Mouse (Mus musculus) CH12.LX (cell line): ENCODE measurements around the gene Hmces.

ENCODE experiments used
- CTCF ChIP-seq, 2 experiments: IDR thresholded peaks in 1 of 2; conservative IDR thresholded peaks in 1 of 2; 2 replicates each; pipeline ENCODE4 v1.5.1; 2011 to 2012; ENCODE audit warnings: low read depth in 2 of 2, low read length in 2 of 2, improper control_type of control experiment in 1 of 2, inconsistent platforms in 1 of 2, mild to moderate bottlenecking in 1 of 2, moderate library complexity in 1 of 2
- EP300 ChIP-seq: IDR thresholded peaks from 2 replicates; pipeline ENCODE4 v1.6.1; 2011; ENCODE audit warnings: low read length, improper control_type of control experiment
- GABPA ChIP-seq: IDR thresholded peaks from 2 replicates; pipeline ENCODE4 v1.6.1; 2012; ENCODE audit warnings: low read depth, low read length, improper control_type of control experiment, inconsistent platforms; ENCODE audit not compliant: insufficient replicate concordance
- MAFK ChIP-seq: IDR thresholded peaks from 2 replicates; pipeline ENCODE4 v1.6.1; 2011; ENCODE audit warnings: low read length, improper control_type of control experiment; ENCODE audit not compliant: insufficient replicate concordance
- MEF2A ChIP-seq: IDR thresholded peaks from 2 replicates; pipeline ENCODE4 v1.6.1; 2014; ENCODE audit warnings: low read depth, mild to moderate bottlenecking, inconsistent platforms, low read length, improper control_type of control experiment, borderline replicate concordance
- POLR2A ChIP-seq: IDR thresholded peaks from 2 replicates; pipeline ENCODE4 v1.6.1; 2011; ENCODE audit warnings: low read depth, mild to moderate bottlenecking, improper control_type of control experiment, low read length
- RCOR1 ChIP-seq: conservative IDR thresholded peaks from 2 replicates; pipeline ENCODE4 v1.6.1; 2012; ENCODE audit warnings: low read depth, mild to moderate bottlenecking, inconsistent platforms, low read length, improper control_type of control experiment
- SMC3 ChIP-seq: IDR thresholded peaks from 2 replicates; pipeline ENCODE4 v1.6.1; 2011; ENCODE audit warnings: low read depth, low read length, improper control_type of control experiment
- ZC3H11A ChIP-seq: IDR thresholded peaks from 2 replicates; pipeline ENCODE4 v1.6.1; 2012; ENCODE audit warnings: low read depth, mild to moderate bottlenecking, inconsistent platforms, low read length, improper control_type of control experiment
- ZMIZ1 ChIP-seq: IDR thresholded peaks from 2 replicates; pipeline ENCODE4 v1.6.1; 2012; ENCODE audit warnings: low read depth, mild to moderate bottlenecking, inconsistent platforms, low read length, improper control_type of control experiment

DNA sequence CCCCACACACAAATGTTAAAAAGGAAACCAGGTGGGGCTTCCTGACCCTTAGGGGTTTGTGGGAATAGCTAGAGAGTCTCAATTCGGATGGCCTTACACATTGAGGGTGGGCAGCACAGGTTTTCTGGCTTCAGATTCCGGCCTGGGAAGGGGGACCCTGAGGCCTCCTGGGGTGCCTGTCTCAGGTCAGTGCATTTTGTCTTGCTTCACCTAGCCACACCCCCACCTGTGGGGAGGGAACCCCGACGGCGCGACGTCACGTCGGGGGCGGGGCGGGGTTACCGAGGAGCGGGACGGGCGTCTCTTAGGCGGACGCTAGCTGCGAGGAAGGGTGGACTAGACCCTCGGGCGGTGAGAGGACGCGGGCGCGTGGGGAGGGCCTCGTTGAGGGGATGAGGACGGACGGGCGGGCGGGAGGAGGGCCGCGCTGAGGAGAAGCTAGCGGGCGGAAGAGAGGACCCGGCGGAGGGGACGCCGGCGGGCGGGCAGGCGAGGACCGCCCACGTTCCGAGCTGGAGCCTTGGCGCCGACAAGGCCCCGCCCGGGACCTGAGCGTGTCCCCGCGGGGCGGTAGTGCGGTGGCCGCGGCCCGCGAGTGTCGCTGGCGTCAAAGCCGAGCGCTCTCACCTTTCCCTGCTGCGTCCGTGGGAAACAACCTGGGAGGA is at the start of gene Hmces:
- TF ChIP-seq MEF2A (no peak), RCOR1 (no peak), GABPA (no peak), POLR2A (peak; percentile 57; the same call in 1 of the 2 replicates), ZC3H11A (no peak), MAFK (no peak), CTCF (conservative IDR thresholded peaks at IDR 0.05 in 1 of 2, IDR thresholded peaks at IDR 0.05 in 1 of 2; ENCODE audit: low read depth in 2 of 2, low read length in 2 of 2) (no peak), ZMIZ1 (no peak), EP300 (no peak), SMC3 (no peak)
